Mouse (Mus musculus) forebrain, embryonic 15.5 days (tissue): ENCODE measurements around the gene Alx3. TPM values are rescaled to one million over a fixed set of nuclear protein-coding genes. Genes with fewer than 3 reads are reported as not detected.
"Not testable (repeated sequence)": the region's sequence is repeated elsewhere in the genome, so short reads cannot be mapped to it uniquely, and the experiment has no call there.

Source experiments
- ATAC-seq: fragments of 200-750 bp; cut with Nextera tagmentation; replicated peaks from 2 replicates; pipeline ENCODE4 v1.8.0; 2017; ENCODE audit warnings: mild to moderate bottlenecking, moderate TSS enrichment, moderate library complexity
- H3K27ac ChIP-seq: fragments of 300-500 bp; sonication (generic); replicated peaks from 2 replicates; pipeline ENCODE4 v1.5.1; 2015; ENCODE audit warnings: mild to moderate bottlenecking, inconsistent platforms
- H3K27me3 ChIP-seq: fragments of 300-500 bp; sonication (generic); 2 replicates; pipeline ENCODE4 v1.6.1; 2015; ENCODE audit warnings: inconsistent platforms
- H3K36me3 ChIP-seq: fragments of 300-500 bp; sonication (generic); 2 replicates; pipeline ENCODE4 v1.6.1; 2015; ENCODE audit warnings: mild to moderate bottlenecking, inconsistent platforms
- H3K4me1 ChIP-seq: fragments of 300-500 bp; sonication (generic); 2 replicates; pipeline ENCODE4 v1.6.1; 2015; ENCODE audit warnings: inconsistent platforms
- H3K4me2 ChIP-seq: fragments of 300-500 bp; sonication (generic); replicated peaks from 2 replicates; pipeline ENCODE4 v1.6.1; 2015; ENCODE audit warnings: mild to moderate bottlenecking, inconsistent platforms
- H3K4me3 ChIP-seq: fragments of 300-500 bp; sonication (generic); 2 replicates; pipeline ENCODE4 v1.5.1; 2015; ENCODE audit warnings: mild to moderate bottlenecking, inconsistent platforms
- H3K9ac ChIP-seq: fragments of 300-500 bp; sonication (generic); replicated peaks from 2 replicates; pipeline ENCODE4 v1.6.1; 2015; ENCODE audit warnings: mild to moderate bottlenecking, inconsistent platforms
- H3K9me3 ChIP-seq: fragments of 300-500 bp; sonication (generic); 2 replicates; pipeline ENCODE4 v1.6.1; 2016; ENCODE audit warnings: inconsistent platforms
- whole genome bisulfite sequencing: fragments of 180-500 bp; shearing (Covaris S2); methylation state at CpG from one replicate; pipeline ENCODE4 v1.1.7; 2015; ENCODE audit warnings: mixed read lengths; 5-methylcytosine and 5-hydroxymethylcytosine counted together
- polyA plus RNA-seq: library from polyadenylated mRNA; unstranded; fragments of >200 nt; fragmentation: Nextera tagmentation; extraction: Ambion mirVana; gene quantifications from 2 replicates; pipeline ENCODE4 v1.2.1, GENCODE M21; 2015

The Alx3 gene
- polyA plus RNA-seq, 1 experiment from 2014 or later, result 3.1 TPM

- H3K4me3 ChIP-seq, result peak within 1 kb of the TSS; percentile 82
- under 1% methylated on average over 48 of the region's 48 CpGs for WGBS
- peak; percentile 80 for ATAC-seq
- no peaks in the 10 kb centered on the region for H3K9me3 ChIP-seq
- H3K36me3 ChIP-seq, result peaks cover 26% of the 10 kb centered on the region
- H3K27me3 ChIP-seq, result no peaks in the 10 kb centered on the region
- H3K27ac ChIP-seq, result peak within 1 kb of the TSS; percentile 99
- H3K4me1 ChIP-seq, result peaks cover 21% of the 10 kb centered on the region
- H3K9ac ChIP-seq, result peak within 1 kb of the TSS; percentile 100
- peak within 1 kb of the TSS; percentile 70 for H3K4me2 ChIP-seq
These were observed 36.1 kb downstream of the Alx3 start, which contains the start of gene Gm10961 for GRCm38 (mm10) chr3:107630682-107631522. Gm10961 (plus strand) TSS chr3:107631322.

- Histone ChIP-seq H3K27ac (peak within 1 kb of the TSS; percentile 99), H3K27me3 (no peaks in the 10 kb centered on the region), H3K36me3 (peaks cover 20% of the 10 kb centered on the region), H3K4me1 (peaks cover 21% of the 10 kb centered on the region), H3K4me3 (peak within 1 kb of the TSS; percentile 82), H3K9ac (peak within 1 kb of the TSS; percentile 100), H3K4me2 (peak within 1 kb of the TSS; percentile 70), H3K9me3 (no peaks in the 10 kb centered on the region)
- WGBS, result under 1% methylated on average over 35 of the region's 35 CpGs
- peak; percentile 98 for ATAC-seq
These were observed 36.7 kb downstream of the Alx3 start, which contains the start of gene Strip1 for GRCm38 (mm10) chr3:107631523-107631958. Strip1 (minus strand) TSS chr3:107631694.

- H3K27me3 ChIP-seq, result no peaks in the 10 kb centered on the region
- no peak overlapping the region for H3K27ac ChIP-seq
- 87% methylated on average over 4 of the region's 4 CpGs for WGBS
- peaks cover 21% of the 10 kb centered on the region for H3K4me1 ChIP-seq
- no peak for ATAC-seq
- H3K4me3 ChIP-seq, result no peak overlapping the region
- peaks cover 9% of the 10 kb centered on the region; the same call in 1 of the 2 replicates for H3K36me3 ChIP-seq
- H3K9me3 ChIP-seq, result no peaks in the 10 kb centered on the region
- no peak overlapping the region for H3K4me2 ChIP-seq
- H3K9ac ChIP-seq, result no peak overlapping the region
These were observed 38.0 kb downstream of the Alx3 start for GRCm38 (mm10) chr3:107632786-107633185.

GRCm38 (mm10) chr3:107633906-107634305 is 39.1 kb downstream of the Alx3 start:
- WGBS, result 93% methylated on average over 9 of the region's 9 CpGs
- H3K4me3 ChIP-seq, result no peak overlapping the region
- no peaks in the 10 kb centered on the region for H3K27me3 ChIP-seq
- peaks cover 4% of the 10 kb centered on the region; the same call in 1 of the 2 replicates for H3K36me3 ChIP-seq
- H3K27ac ChIP-seq, result no peak overlapping the region
- H3K9me3 ChIP-seq, result no peaks in the 10 kb centered on the region
- no peak overlapping the region for H3K4me2 ChIP-seq
- no peak overlapping the region for H3K9ac ChIP-seq
- H3K4me1 ChIP-seq, result peaks cover 21% of the 10 kb centered on the region
- ATAC-seq, result no peak

GRCm38 (mm10) chr3:107635836-107636235 is 41.0 kb downstream of the Alx3 start:
- no peak overlapping the region for H3K4me2 ChIP-seq
- H3K9ac ChIP-seq, result no peak overlapping the region

GRCm38 (mm10) chr3:107636236-107636635 is 41.4 kb downstream of the Alx3 start:
- Histone ChIP-seq H3K4me2 (no peak overlapping the region), H3K4me1 (peaks cover 6% of the 10 kb centered on the region), H3K27ac (no peak overlapping the region), H3K27me3 (no peaks in the 10 kb centered on the region), H3K4me3 (no peak overlapping the region), H3K9ac (no peak overlapping the region), H3K36me3 (no peaks in the 10 kb centered on the region), H3K9me3 (no peaks in the 10 kb centered on the region)
- no peak for ATAC-seq
- 73% methylated on average over 3 of the region's 3 CpGs for WGBS

More at GRCm38 (mm10) chr3:107635836-107636235, 41.0 kb downstream of the Alx3 start:
- Histone ChIP-seq H3K27ac (no peak overlapping the region), H3K36me3 (no peaks in the 10 kb centered on the region), H3K4me3 (no peak overlapping the region), H3K9me3 (no peaks in the 10 kb centered on the region), H3K4me1 (peaks cover 6% of the 10 kb centered on the region), H3K27me3 (no peaks in the 10 kb centered on the region)
- ATAC-seq, result no peak
- 67% methylated on average over 8 of the region's 8 CpGs for WGBS

- Histone ChIP-seq H3K4me1 (no peaks in the 10 kb centered on the region), H3K9ac (no peak overlapping the region), H3K27me3 (no peaks in the 10 kb centered on the region), H3K9me3 (no peaks in the 10 kb centered on the region), H3K27ac (no peak overlapping the region), H3K36me3 (no peaks in the 10 kb centered on the region), H3K4me2 (no peak overlapping the region), H3K4me3 (no peak overlapping the region)
- no peak for ATAC-seq
- 60% methylated on average over 5 of the region's 5 CpGs for WGBS
These were observed 42.9 kb downstream of the Alx3 start for GRCm38 (mm10) chr3:107637606-107638172.

GRCm38 (mm10) chr3:107646947-107647346 is 52.1 kb downstream of the Alx3 start:
- Histone ChIP-seq H3K9me3 (no peaks in the 10 kb centered on the region), H3K4me2 (no peak overlapping the region), H3K36me3 (no peaks in the 10 kb centered on the region), H3K27me3 (no peaks in the 10 kb centered on the region), H3K9ac (no peak overlapping the region), H3K4me3 (no peak overlapping the region), H3K27ac (no peak overlapping the region), H3K4me1 (no peaks in the 10 kb centered on the region)
- ATAC-seq, result no peak
- WGBS, result 90% methylated on average over 3 of the region's 3 CpGs

- not testable (repeated sequence) for H3K27ac ChIP-seq, H3K36me3 ChIP-seq, ATAC-seq, H3K27me3 ChIP-seq, H3K4me2 ChIP-seq, H3K4me1 ChIP-seq, H3K9ac ChIP-seq, H3K9me3 ChIP-seq, H3K4me3 ChIP-seq
- WGBS, result 76% methylated on average over 5 of the region's 5 CpGs
These were observed 55.4 kb downstream of the Alx3 start for GRCm38 (mm10) chr3:107650276-107650675.

- WGBS, result 92% methylated on average over 3 of the region's 3 CpGs
- H3K4me2 ChIP-seq, result no peak overlapping the region
These were observed 58.1 kb downstream of the Alx3 start for GRCm38 (mm10) chr3:107652968-107653367.

GRCm38 (mm10) chr3:107654861-107655260 is 60.0 kb downstream of the Alx3 start:
- no peak overlapping the region for H3K4me3 ChIP-seq
- H3K4me1 ChIP-seq, result no peaks in the 10 kb centered on the region
- no peaks in the 10 kb centered on the region for H3K9me3 ChIP-seq
- no peak for ATAC-seq
- H3K36me3 ChIP-seq, result peaks cover 11% of the 10 kb centered on the region
- no peak overlapping the region for H3K27ac ChIP-seq
- H3K9ac ChIP-seq, result no peak overlapping the region
- no peak overlapping the region for H3K4me2 ChIP-seq
- no peaks in the 10 kb centered on the region for H3K27me3 ChIP-seq
- 83% methylated on average over 3 of the region's 3 CpGs for WGBS

More at GRCm38 (mm10) chr3:107652968-107653367, 58.1 kb downstream of the Alx3 start:
- H3K4me3 ChIP-seq, result no peak overlapping the region
- H3K36me3 ChIP-seq, result no peaks in the 10 kb centered on the region
- no peaks in the 10 kb centered on the region for H3K4me1 ChIP-seq
- no peak for ATAC-seq
- no peaks in the 10 kb centered on the region for H3K9me3 ChIP-seq
- no peak overlapping the region for H3K27ac ChIP-seq
- H3K9ac ChIP-seq, result no peak overlapping the region
- H3K27me3 ChIP-seq, result no peaks in the 10 kb centered on the region
